Mouse (Mus musculus) small intestine, adult 2 months (tissue): ENCODE results near the gene Cmtm3. TPM values are rescaled to one million over a fixed set of nuclear protein-coding genes. Genes with fewer than 3 reads are reported as not detected.

Experiments used
- H3K27ac ChIP-seq: fragments of 200-500 bp; 2 replicates; pipeline ENCODE4 v1.5.1; 2012; ENCODE audit warnings: low read depth, low read length, control low read depth, inconsistent platforms; ENCODE audit not compliant: insufficient read depth
- H3K27me3 ChIP-seq: fragments of 200-500 bp; 2 replicates; pipeline ENCODE4 v1.6.1; 2012; ENCODE audit warnings: mild to moderate bottlenecking, moderate library complexity, low read length, inconsistent platforms; ENCODE audit not compliant: control insufficient read depth, insufficient read depth
- H3K36me3 ChIP-seq: fragments of 200-500 bp; 2 replicates; pipeline ENCODE4 v1.6.1; 2012; ENCODE audit warnings: mild to moderate bottlenecking, low read length, control low read depth, inconsistent platforms; ENCODE audit not compliant: control insufficient read depth, insufficient read depth
- H3K4me1 ChIP-seq: fragments of 200-500 bp; 2 replicates; pipeline ENCODE4 v1.6.1; 2012; ENCODE audit warnings: low read length, inconsistent platforms, mixed read lengths; ENCODE audit not compliant: control insufficient read depth, insufficient read depth, insufficient read length
- H3K4me3 ChIP-seq: fragments of 200-500 bp; 2 replicates; pipeline ENCODE4 v1.5.1; 2012; ENCODE audit warnings: low read depth, mild to moderate bottlenecking, control low read depth, inconsistent platforms, low read length, moderate library complexity
- CTCF ChIP-seq: fragments of 200-500 bp; IDR thresholded peaks from 2 replicates; pipeline ENCODE4 v1.5.1; 2012; ENCODE audit warnings: low read depth, mild to moderate bottlenecking, control low read depth, inconsistent platforms, low read length, moderate library complexity, mixed read lengths; ENCODE audit not compliant: insufficient replicate concordance, insufficient read length; ENCODE audit errors: extremely low read depth
- POLR2A ChIP-seq: fragments of 200-500 bp; IDR thresholded peaks from 2 replicates; pipeline ENCODE4 v1.6.1; 2012; ENCODE audit warnings: low read depth, mild to moderate bottlenecking, control low read depth, inconsistent platforms, low read length, moderate library complexity
- WGBS: fragments of 180-500 bp; shearing (Covaris S2); methylation state at CpG from one replicate; pipeline ENCODE4 v1.1.7; 2018; 5-methylcytosine and 5-hydroxymethylcytosine counted together
- polyA plus RNA-seq: library from polyadenylated mRNA; depleted of rRNA; stranded (reverse); fragments of >200 nt; gene quantifications from 2 replicates; pipeline ENCODE4 v1.2.3, GENCODE M21; 2012

Gene Cmtm3
- polyA plus RNA-seq, 1 experiment, result 21.3 TPM

DNA sequence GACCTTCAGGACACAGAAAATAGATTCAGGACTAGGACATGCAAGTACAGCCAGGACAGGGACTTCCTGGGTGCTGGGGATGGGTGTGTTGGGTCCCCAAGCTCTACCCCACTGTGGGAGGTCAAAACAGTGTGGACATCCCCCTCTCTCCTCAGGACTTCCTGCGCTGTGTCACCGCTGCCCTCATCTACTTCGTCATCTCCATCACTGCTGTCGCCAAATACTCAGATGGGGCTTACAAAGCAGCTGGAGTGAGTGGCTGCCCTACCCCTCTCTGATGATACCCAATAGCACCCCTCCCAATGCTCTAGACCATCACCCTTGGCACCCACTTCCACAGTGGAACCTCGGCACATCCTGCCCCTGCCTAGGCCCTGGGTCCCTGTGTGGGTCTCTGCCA, 5.4 kb downstream of the Cmtm3 start:
- H3K4me1 ChIP-seq, result peaks cover 4% of the 10 kb centered on the region; the same call in 1 of the 2 replicates
- H3K27me3 ChIP-seq, result no peaks in the 10 kb centered on the region; the same call in 1 of the 2 replicates
- no peak overlapping the region for H3K27ac ChIP-seq
- H3K36me3 ChIP-seq, result peaks cover 6% of the 10 kb centered on the region; the same call in 1 of the 2 replicates
- no peak overlapping the region for H3K4me3 ChIP-seq
- WGBS, result 91% methylated on average over 5 of the region's 5 CpGs
- TF ChIP-seq CTCF (no peak), POLR2A (no peak)

DNA sequence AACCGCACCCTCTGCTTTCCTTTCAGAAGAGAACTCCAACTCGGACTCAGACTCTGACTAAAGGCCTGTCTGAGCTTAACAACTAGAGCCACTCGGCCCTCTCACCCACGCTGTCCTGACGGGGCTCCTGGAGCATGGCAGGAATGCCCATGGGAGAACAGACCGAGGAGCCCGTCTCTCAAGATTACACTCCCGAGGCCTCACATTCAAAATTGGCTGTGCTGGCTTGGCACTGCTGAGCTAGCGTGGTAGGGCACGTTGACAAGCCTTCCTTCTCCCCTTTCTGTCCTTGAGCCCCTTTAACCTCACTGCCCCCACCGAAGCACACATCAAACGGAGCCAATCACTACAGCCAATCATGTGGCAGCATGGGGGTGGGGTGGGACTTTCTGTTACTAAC, 7.5 kb downstream of the Cmtm3 start:
- TF ChIP-seq CTCF, result no peak
- no peak for TF ChIP-seq POLR2A
- no peak overlapping the region for H3K27ac ChIP-seq
- 74% methylated on average over 12 of the region's 12 CpGs for WGBS
- no peaks in the 10 kb centered on the region; the same call in 1 of the 2 replicates for H3K4me1 ChIP-seq
- peaks cover 6% of the 10 kb centered on the region; the same call in 1 of the 2 replicates for H3K36me3 ChIP-seq
- H3K27me3 ChIP-seq, result no peaks in the 10 kb centered on the region
- no peak overlapping the region for H3K4me3 ChIP-seq

GRCm38 (mm10) chr8:104348971-104349370, 9.8 kb downstream of the Cmtm3 start:
- no peak overlapping the region for H3K4me3 ChIP-seq
- no peak for TF ChIP-seq POLR2A
- no peak for TF ChIP-seq CTCF
- no peaks in the 10 kb centered on the region for H3K27me3 ChIP-seq
- peaks cover 6% of the 10 kb centered on the region; the same call in 1 of the 2 replicates for H3K36me3 ChIP-seq
- no peaks in the 10 kb centered on the region; the same call in 1 of the 2 replicates for H3K4me1 ChIP-seq
- no peak overlapping the region for H3K27ac ChIP-seq
- WGBS, result 76% methylated on average over 5 of the region's 5 CpGs

- TF ChIP-seq CTCF (no peak), POLR2A (no peak)
- no peaks in the 10 kb centered on the region for H3K27me3 ChIP-seq
- peaks cover 16% of the 10 kb centered on the region for H3K36me3 ChIP-seq
- WGBS, result 53% methylated on average over 13 of the region's 13 CpGs
- H3K4me1 ChIP-seq, result no peaks in the 10 kb centered on the region; the same call in 1 of the 2 replicates
- H3K4me3 ChIP-seq, result no peak overlapping the region
- no peak overlapping the region for H3K27ac ChIP-seq
These were observed 10.8 kb downstream of the Cmtm3 start for GRCm38 (mm10) chr8:104350047-104350446.

- WGBS, result 72% methylated on average over 5 of the region's 5 CpGs
- H3K27me3 ChIP-seq, result no peaks in the 10 kb centered on the region
These were observed 14.0 kb downstream of the Cmtm3 start for GRCm38 (mm10) chr8:104353186-104353585.

DNA sequence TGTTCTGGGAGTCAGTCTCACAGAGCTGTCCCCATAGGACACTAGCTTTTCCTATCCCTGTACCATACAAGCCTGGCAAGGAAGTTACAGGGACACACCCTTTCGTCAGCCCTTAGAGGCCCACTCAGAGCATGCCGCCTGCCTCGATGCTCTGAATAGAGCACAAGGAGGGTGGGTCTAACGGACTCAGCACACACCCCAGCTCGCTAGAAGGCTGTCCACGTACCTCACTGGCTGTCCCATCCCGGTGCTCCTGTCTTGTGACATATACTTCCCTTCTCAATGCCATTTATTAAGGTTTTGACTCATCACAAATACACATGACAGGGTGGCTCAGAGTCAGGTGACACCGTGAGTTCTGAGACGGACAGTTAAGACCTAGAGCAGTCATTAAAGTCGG, 15.3 kb downstream of the Cmtm3 start:
- Histone ChIP-seq H3K27ac (no peak overlapping the region), H3K4me3 (no peak overlapping the region), H3K27me3 (no peaks in the 10 kb centered on the region), H3K36me3 (peaks cover 19% of the 10 kb centered on the region), H3K4me1 (no peaks in the 10 kb centered on the region; the same call in 1 of the 2 replicates)
- TF ChIP-seq POLR2A (no peak), CTCF (no peak)
- WGBS, result 86% methylated on average over 10 of the region's 10 CpGs

More at GRCm38 (mm10) chr8:104353186-104353585, 14.0 kb downstream of the Cmtm3 start:
- Histone ChIP-seq H3K4me3 (no peak overlapping the region), H3K4me1 (no peaks in the 10 kb centered on the region; the same call in 1 of the 2 replicates), H3K27ac (no peak overlapping the region), H3K36me3 (peaks cover 21% of the 10 kb centered on the region)
- TF ChIP-seq CTCF (no peak), POLR2A (no peak)

DNA sequence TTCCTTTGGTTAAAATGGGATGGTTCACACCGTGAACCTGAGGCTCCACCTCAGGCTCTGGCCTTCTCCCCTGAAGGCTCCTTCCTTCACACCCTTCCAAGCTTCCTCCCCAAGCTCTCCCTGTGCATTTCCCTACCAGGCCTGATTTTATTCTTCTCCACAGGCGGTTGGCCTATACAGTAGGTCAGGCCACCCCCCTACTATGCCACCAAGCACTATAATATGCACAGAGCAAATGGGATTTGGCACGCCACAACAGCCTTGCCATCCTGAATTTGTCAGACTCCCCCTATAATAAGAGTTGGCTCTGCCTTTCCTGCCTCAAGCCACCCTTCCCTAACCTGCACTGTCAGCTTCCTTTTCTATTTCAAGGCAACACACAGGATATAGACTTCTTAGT, 19.4 kb downstream of the Cmtm3 start:
- Histone ChIP-seq H3K27me3 (no peaks in the 10 kb centered on the region), H3K4me1 (no peaks in the 10 kb centered on the region), H3K36me3 (peaks cover 23% of the 10 kb centered on the region), H3K4me3 (no peak overlapping the region), H3K27ac (no peak overlapping the region)
- 91% methylated on average over 3 of the region's 3 CpGs for WGBS
- TF ChIP-seq POLR2A (no peak), CTCF (no peak)
